Mouse (Mus musculus): ENCODE measurements around the gene Car4. TPM values are rescaled to one million over a fixed set of nuclear protein-coding genes. Genes with fewer than 3 reads are reported as not detected.

Car4 gene
- polyA plus RNA-seq, 1 experiment from 2014 or later, result 95.7 TPM

DNA sequence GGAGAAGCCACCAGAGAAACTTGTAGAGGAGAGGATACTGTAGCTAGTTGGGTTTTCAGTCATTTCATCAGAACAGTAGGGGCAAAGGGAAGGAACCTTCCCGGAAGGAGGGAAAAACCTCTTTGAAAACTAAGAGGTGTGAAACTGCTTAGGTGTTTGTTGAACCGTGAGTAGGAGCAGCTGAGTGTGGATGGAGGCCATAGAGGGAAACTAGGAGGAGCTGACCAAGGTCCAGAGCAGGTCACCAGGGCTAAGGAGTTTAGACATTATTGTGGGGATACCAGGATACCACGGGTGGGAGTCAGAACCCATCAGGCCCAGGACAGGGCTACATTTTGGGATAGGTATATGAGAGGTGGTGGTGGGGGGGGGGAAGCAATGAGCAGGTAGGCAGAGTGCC, 6.0 kb downstream of the Car4 start:
- peaks cover 15% of the 10 kb centered on the region for H3K4me1 ChIP-seq (ENCODE audit: insufficient read depth, low read length)
- ATAC-seq (ENCODE audit: low FRiP score, low TSS enrichment), result no peak
- H3K27me3 ChIP-seq (ENCODE audit: insufficient read depth, low read length), result peaks cover 7% of the 10 kb centered on the region
- no peak overlapping the region for H3K4me2 ChIP-seq (replicated peaks; ENCODE audit: low read depth, low read length)
- no peaks in the 10 kb centered on the region for H3K36me3 ChIP-seq (ENCODE audit: insufficient read depth, low read length)
- H3K4me3 ChIP-seq (ENCODE audit: low read length), result no peak overlapping the region
- H3K9me3 ChIP-seq (ENCODE audit: low read length), result no peaks in the 10 kb centered on the region
- WGBS, result 61% methylated on average over 3 of the region's 3 CpGs
- no peak overlapping the region for H3K9ac ChIP-seq (replicated peaks; ENCODE audit: low read length)
- H3K27ac ChIP-seq (ENCODE audit: low read length), result no peak overlapping the region

DNA sequence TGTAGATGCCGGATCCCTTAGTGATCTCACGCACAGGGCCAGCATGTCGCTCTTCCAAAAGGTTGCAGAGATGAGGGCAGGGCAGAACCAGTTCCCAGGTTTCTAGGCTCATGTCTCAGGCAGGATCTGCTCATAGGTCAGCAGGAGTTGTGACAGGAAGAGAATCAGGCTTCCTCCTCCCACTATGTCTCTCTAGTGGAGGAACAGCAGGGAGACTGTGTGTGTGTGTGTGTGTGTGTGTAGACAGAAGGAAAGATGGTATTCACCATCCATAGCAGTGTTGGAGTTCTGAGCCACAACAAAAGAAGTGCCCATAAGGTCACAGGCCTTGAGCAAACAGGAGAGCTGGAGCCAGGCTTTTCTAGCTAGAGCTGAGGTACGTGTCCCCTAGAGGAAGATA, 9.1 kb downstream of the Car4 start:
- Histone ChIP-seq H3K4me2 (replicated peaks; ENCODE audit: low read depth, low read length) (no peak overlapping the region), H3K4me1 (ENCODE audit: insufficient read depth, low read length) (no peaks in the 10 kb centered on the region), H3K4me3 (ENCODE audit: low read length) (no peak overlapping the region), H3K36me3 (ENCODE audit: insufficient read depth, low read length) (no peaks in the 10 kb centered on the region), H3K27me3 (ENCODE audit: insufficient read depth, low read length) (no peaks in the 10 kb centered on the region), H3K27ac (ENCODE audit: low read length) (no peak overlapping the region), H3K9me3 (ENCODE audit: low read length) (no peaks in the 10 kb centered on the region), H3K9ac (replicated peaks; ENCODE audit: low read length) (no peak overlapping the region)
- WGBS, result 62% methylated on average over 4 of the region's 4 CpGs
- no peak for ATAC-seq (ENCODE audit: low FRiP score, low TSS enrichment)

DNA sequence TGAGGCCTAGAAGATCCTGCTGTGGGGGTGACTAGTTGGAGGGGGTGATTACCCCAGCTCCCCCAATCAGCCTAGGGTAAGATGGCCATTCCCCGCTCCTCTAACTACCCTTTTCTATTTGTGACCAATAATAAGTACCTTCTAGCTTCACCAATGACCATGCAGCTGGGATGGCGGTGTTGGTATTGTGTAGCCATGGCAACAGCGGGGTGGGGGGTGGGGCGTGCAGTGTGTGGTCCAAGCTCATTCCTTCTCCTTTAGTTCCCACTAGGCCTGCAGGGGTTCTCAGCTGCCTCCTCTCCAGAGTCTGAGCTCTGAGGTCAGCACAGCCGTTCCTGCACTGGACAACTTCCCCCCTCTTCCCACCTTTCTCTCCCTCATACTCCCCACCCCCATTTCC, 9.5 kb downstream of the Car4 start:
- Histone ChIP-seq H3K36me3 (ENCODE audit: insufficient read depth, low read length) (no peaks in the 10 kb centered on the region), H3K9me3 (ENCODE audit: low read length) (no peaks in the 10 kb centered on the region), H3K4me2 (replicated peaks; ENCODE audit: low read depth, low read length) (no peak overlapping the region), H3K4me3 (ENCODE audit: low read length) (no peak overlapping the region), H3K4me1 (ENCODE audit: insufficient read depth, low read length) (no peaks in the 10 kb centered on the region), H3K27me3 (ENCODE audit: insufficient read depth, low read length) (no peaks in the 10 kb centered on the region), H3K9ac (replicated peaks; ENCODE audit: low read length) (no peak overlapping the region), H3K27ac (ENCODE audit: low read length) (peak overlapping the region; percentile 44; the same call in 1 of the 2 replicates)
- no peak; the same call in 1 of the 2 replicates for ATAC-seq (ENCODE audit: low FRiP score, low TSS enrichment)
- WGBS, result 35% methylated on average over 5 of the region's 5 CpGs

DNA sequence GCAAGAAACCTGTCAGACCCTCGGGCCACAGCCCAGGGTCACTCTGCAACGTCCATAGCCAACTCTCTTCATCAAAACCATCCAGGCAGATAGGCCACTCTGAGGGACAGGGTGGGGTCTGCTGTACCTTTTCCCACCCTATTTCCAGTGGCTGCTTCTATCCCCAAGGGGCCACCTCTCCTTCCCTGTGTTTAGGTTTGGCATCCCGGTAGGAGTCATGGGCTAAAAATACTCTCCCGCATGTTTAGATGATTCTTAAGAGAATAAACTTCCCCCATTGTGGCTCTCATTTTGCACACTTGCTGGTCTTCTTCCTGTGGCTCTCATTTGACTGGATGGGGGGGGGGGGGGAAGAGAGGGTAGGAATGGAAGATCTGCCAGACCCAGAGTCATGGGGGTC, 10.7 kb downstream of the Car4 start:
- Histone ChIP-seq H3K27ac (ENCODE audit: low read length) (no peak overlapping the region), H3K4me3 (ENCODE audit: low read length) (no peak overlapping the region), H3K36me3 (ENCODE audit: insufficient read depth, low read length) (no peaks in the 10 kb centered on the region), H3K27me3 (ENCODE audit: insufficient read depth, low read length) (no peaks in the 10 kb centered on the region), H3K9me3 (ENCODE audit: low read length) (no peaks in the 10 kb centered on the region), H3K4me1 (ENCODE audit: insufficient read depth, low read length) (no peaks in the 10 kb centered on the region), H3K4me2 (replicated peaks; ENCODE audit: low read depth, low read length) (no peak overlapping the region), H3K9ac (replicated peaks; ENCODE audit: low read length) (no peak overlapping the region)
- no peak for ATAC-seq (ENCODE audit: low FRiP score, low TSS enrichment)
- 63% methylated on average over 4 of the region's 4 CpGs for WGBS

DNA sequence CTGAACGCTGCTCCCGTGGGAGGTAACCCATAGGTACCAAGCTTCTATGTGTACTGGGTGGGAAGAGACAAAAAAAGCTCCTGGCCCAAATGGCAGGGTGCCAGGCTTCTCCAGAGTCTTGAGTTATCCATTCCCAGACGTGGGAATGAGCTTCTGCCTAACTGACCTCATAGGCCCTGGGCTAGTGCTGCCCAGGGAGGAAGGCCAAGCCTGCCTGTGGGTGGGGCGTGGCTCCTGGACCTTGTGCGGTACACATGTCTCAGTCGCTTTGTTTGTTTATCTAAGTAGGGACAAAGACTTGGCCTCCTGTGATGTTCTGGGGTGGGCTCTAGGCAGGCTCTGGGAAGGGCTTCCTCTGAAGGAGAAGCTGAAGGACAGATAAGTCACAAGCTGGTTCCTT, 11.2 kb downstream of the Car4 start:
- peak; percentile 52; the same call in 1 of the 2 replicates for ATAC-seq (ENCODE audit: low FRiP score, low TSS enrichment)

DNA sequence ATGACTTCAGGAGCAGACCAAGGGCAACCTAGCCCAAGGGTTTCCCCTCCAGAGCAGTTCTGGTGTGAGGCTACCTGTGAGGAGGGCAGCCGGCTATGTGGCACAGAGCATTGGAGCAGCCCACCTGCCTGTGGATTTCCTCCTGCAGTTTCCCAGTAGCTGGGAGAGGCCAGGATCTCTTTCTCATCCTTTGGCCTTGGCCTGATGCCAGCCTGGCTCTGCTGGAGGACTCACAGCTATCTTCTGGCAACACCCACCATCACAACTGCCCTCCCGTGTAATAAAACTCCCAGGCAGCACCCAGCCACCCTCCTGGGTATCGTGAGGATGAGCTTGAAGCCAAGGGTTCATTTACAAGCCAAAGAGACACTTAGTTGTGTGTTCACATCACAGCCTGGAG, 14.5 kb downstream of the Car4 start:
- Histone ChIP-seq H3K4me1 (ENCODE audit: insufficient read depth, low read length) (no peaks in the 10 kb centered on the region), H3K4me3 (ENCODE audit: low read length) (no peak overlapping the region)

More for the DNA sequence above, 11.2 kb downstream of the Car4 start:
- H3K4me1 ChIP-seq (ENCODE audit: insufficient read depth, low read length), result no peaks in the 10 kb centered on the region
- H3K36me3 ChIP-seq (ENCODE audit: insufficient read depth, low read length), result no peaks in the 10 kb centered on the region
- H3K9me3 ChIP-seq (ENCODE audit: low read length), result no peaks in the 10 kb centered on the region
- no peak overlapping the region for H3K9ac ChIP-seq (replicated peaks; ENCODE audit: low read length)
- 48% methylated on average over 6 of the region's 6 CpGs for WGBS
- H3K4me3 ChIP-seq (ENCODE audit: low read length), result no peak overlapping the region
- no peak overlapping the region for H3K27ac ChIP-seq (ENCODE audit: low read length)
- no peaks in the 10 kb centered on the region for H3K27me3 ChIP-seq (ENCODE audit: insufficient read depth, low read length)
- no peak overlapping the region for H3K4me2 ChIP-seq (replicated peaks; ENCODE audit: low read depth, low read length)

DNA sequence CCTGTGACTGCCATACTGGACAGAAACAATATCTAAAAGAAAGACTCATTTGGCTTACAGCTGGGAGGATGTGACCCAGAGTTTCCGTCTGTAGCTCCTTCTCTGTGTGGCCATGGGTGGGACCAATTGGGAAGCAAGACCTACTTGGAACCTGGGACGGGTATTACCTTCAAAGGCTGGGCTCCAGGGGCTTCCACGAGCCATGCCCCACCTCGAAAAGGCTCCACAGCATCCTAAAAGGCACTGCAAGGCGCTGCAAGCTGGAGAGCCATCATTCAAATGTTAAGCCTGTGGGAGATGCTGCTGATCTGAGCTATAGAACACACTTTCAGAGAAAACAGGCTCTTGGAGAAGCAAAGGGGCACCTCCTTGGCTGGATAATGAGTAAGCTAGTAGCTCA, 16.1 kb downstream of the Car4 start:
- no peak for ATAC-seq (ENCODE audit: low FRiP score, low TSS enrichment)
- Histone ChIP-seq H3K4me1 (ENCODE audit: insufficient read depth, low read length) (no peaks in the 10 kb centered on the region), H3K27ac (ENCODE audit: low read length) (no peak overlapping the region), H3K4me2 (replicated peaks; ENCODE audit: low read depth, low read length) (no peak overlapping the region), H3K27me3 (ENCODE audit: insufficient read depth, low read length) (no peaks in the 10 kb centered on the region), H3K36me3 (ENCODE audit: insufficient read depth, low read length) (no peaks in the 10 kb centered on the region), H3K9me3 (ENCODE audit: low read length) (no peaks in the 10 kb centered on the region), H3K4me3 (ENCODE audit: low read length) (no peak overlapping the region), H3K9ac (replicated peaks; ENCODE audit: low read length) (no peak overlapping the region)
- WGBS, result 71% methylated on average over 5 of the region's 5 CpGs

More for the DNA sequence above, 14.5 kb downstream of the Car4 start:
- ATAC-seq (ENCODE audit: low FRiP score, low TSS enrichment), result no peak
- 50% methylated on average over 3 of the region's 3 CpGs for WGBS
- no peak overlapping the region for H3K4me2 ChIP-seq (replicated peaks; ENCODE audit: low read depth, low read length)
- H3K36me3 ChIP-seq (ENCODE audit: insufficient read depth, low read length), result no peaks in the 10 kb centered on the region
- H3K27me3 ChIP-seq (ENCODE audit: insufficient read depth, low read length), result no peaks in the 10 kb centered on the region
- H3K27ac ChIP-seq (ENCODE audit: low read length), result no peak overlapping the region
- no peaks in the 10 kb centered on the region for H3K9me3 ChIP-seq (ENCODE audit: low read length)
- H3K9ac ChIP-seq (replicated peaks; ENCODE audit: low read length), result no peak overlapping the region

DNA sequence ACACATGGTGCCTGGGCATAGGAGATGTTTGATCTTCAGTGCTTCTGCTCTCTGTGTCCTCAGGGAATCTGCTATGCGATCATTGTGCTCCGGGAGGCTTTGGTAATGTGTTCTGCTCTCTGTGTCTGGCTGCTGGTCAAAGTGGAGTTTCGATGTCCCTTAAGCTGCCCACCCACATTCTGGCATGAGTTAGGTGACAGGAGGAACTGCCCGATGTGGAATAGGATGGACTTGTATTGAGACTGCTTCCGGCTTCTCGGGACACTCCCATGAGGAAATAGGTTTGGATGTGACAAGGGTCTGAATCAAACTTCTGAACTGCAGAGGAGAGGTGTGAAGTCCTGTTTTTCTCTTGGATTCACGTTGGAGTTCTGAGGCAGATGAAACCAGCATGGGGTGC, 17.0 kb downstream of the Car4 start:
- H3K4me1 ChIP-seq (ENCODE audit: insufficient read depth, low read length), result no peaks in the 10 kb centered on the region
- 75% methylated on average over 7 of the region's 7 CpGs for WGBS
- H3K9me3 ChIP-seq (ENCODE audit: low read length), result no peaks in the 10 kb centered on the region
- H3K4me2 ChIP-seq (replicated peaks; ENCODE audit: low read depth, low read length), result no peak overlapping the region
- no peak overlapping the region for H3K27ac ChIP-seq (ENCODE audit: low read length)
- no peak overlapping the region for H3K4me3 ChIP-seq (ENCODE audit: low read length)
- no peak overlapping the region for H3K9ac ChIP-seq (replicated peaks; ENCODE audit: low read length)
- ATAC-seq (ENCODE audit: low FRiP score, low TSS enrichment), result no peak
- no peaks in the 10 kb centered on the region for H3K36me3 ChIP-seq (ENCODE audit: insufficient read depth, low read length)
- H3K27me3 ChIP-seq (ENCODE audit: insufficient read depth, low read length), result no peaks in the 10 kb centered on the region

DNA sequence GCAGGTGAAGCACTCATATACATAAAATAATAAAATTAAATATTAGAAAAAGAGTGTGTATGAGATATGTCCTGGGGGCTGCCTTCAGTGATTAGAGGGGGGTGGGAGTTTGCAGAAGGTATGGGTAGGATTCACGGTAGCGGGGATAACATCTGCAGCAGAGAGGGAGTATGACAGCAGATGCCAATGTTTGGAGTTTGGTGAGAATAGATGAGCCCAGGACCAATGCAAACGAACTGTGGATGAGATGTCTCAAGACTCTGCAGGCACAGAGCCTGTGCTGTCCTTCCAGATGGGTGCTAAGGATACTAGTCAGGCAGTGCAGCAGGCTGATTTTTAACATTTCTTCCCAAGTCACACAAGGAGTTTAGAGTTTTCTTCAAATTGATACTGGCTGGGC, 19.1 kb downstream of the Car4 start:
- no peaks in the 10 kb centered on the region for H3K27me3 ChIP-seq (ENCODE audit: insufficient read depth, low read length)
- H3K4me3 ChIP-seq (ENCODE audit: low read length), result no peak overlapping the region
- H3K36me3 ChIP-seq (ENCODE audit: insufficient read depth, low read length), result no peaks in the 10 kb centered on the region
- ATAC-seq (ENCODE audit: low FRiP score, low TSS enrichment), result no peak
- no peaks in the 10 kb centered on the region for H3K4me1 ChIP-seq (ENCODE audit: insufficient read depth, low read length)
- no peak overlapping the region for H3K27ac ChIP-seq (ENCODE audit: low read length)
- whole genome bisulfite sequencing, result 80% methylated on average over 3 of the region's 3 CpGs
- H3K9me3 ChIP-seq (ENCODE audit: low read length), result no peaks in the 10 kb centered on the region
- H3K9ac ChIP-seq (replicated peaks; ENCODE audit: low read length), result no peak overlapping the region
- H3K4me2 ChIP-seq (replicated peaks; ENCODE audit: low read depth, low read length), result no peak overlapping the region

DNA sequence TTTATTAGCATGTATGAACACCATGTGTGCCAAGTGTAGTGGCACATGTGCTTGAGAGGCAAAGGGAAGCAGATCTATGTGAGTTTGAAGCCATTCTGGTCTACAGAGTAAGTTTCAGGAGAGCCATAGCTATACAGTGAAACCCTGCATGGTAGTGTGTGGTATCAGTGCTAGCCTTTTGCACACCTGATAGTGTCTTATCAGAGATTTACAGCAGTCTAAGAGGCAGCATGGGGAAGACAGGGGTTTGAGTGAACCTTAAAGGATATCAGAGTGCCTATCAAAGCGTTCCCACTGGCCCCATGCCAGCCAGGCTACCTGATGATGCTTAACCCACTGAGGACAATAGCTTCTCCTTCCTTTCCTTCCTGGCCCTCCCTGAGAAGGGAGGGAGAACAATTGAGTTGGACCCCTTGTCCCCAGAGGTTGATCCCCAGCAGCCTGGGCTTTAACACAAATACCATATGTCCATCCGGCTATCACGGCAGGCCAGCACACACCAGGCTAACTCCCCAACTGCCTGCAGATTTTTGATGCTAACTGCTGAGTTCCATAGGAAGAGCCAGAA, 19.9 kb downstream of the Car4 start:
- no peaks in the 10 kb centered on the region for H3K27me3 ChIP-seq (ENCODE audit: insufficient read depth, low read length)
- H3K27ac ChIP-seq (ENCODE audit: low read length), result no peak overlapping the region
- no peak overlapping the region for H3K4me3 ChIP-seq (ENCODE audit: low read length)
- no peaks in the 10 kb centered on the region for H3K4me1 ChIP-seq (ENCODE audit: insufficient read depth, low read length)
- no peak overlapping the region for H3K9ac ChIP-seq (replicated peaks; ENCODE audit: low read length)
- 80% methylated on average over 3 of the region's 3 CpGs for WGBS
- no peaks in the 10 kb centered on the region for H3K36me3 ChIP-seq (ENCODE audit: insufficient read depth, low read length)
- no peak for ATAC-seq (ENCODE audit: low FRiP score, low TSS enrichment)
- H3K9me3 ChIP-seq (ENCODE audit: low read length), result no peaks in the 10 kb centered on the region
- H3K4me2 ChIP-seq (replicated peaks; ENCODE audit: low read depth, low read length), result no peak overlapping the region
